Mouse (Mus musculus) regulatory T cell (primary cell): ENCODE results near the gene Gtdc1.
"Not testable (repeated sequence)": the region's sequence is repeated elsewhere in the genome, so short reads cannot be mapped to it uniquely, and the experiment has no call there.

Experiments used
- in situ Hi-C: fragments of 300-600 bp; cut with MboI, MseI; formaldehyde crosslinking; loops from one replicate; pipeline ENCODE4 v1.15.1; 2025; ENCODE audit warnings: high pct_unique_total_duplicates

Gtdc1 gene

DNA sequence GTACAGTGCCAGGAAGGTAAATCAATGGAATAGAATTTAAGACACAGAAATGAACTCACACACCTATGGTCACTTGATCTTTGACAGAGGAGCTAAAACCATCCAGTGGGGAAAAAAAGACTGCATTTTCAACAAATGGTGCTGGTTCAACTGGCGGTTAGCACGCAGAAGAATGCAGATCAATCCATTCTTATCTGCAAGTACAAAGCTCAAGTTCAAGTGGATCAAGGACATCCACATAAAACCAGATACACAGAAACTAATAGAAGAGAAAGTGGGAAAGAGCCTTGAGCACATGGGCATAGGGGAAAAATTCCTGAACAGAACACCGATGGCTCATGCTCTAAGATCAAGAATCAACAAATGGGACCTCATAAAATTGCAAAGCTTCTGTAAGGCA is 327.8 kb downstream of the Gtdc1 start:
- in situ Hi-C loops = not testable (repeated sequence)

DNA sequence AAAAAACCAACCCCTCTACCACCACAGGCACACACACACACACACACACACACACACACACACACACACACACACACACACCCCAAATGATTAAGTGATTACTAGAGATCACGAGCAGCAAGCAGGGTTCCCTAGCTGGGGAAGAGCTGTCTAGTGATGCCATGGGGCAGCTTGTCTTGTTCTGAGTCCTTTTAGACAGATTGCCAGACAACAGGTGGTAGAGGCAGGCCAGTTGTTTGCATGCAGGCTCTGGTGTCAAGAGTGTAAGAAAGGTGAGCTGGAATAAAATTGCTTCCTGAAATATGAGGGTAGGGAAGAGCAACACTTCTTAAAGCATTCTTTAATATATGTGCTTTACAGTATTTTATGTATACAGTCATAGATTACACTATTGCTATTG is 333.2 kb downstream of the Gtdc1 start:
- in situ Hi-C loops = no loop called here

DNA sequence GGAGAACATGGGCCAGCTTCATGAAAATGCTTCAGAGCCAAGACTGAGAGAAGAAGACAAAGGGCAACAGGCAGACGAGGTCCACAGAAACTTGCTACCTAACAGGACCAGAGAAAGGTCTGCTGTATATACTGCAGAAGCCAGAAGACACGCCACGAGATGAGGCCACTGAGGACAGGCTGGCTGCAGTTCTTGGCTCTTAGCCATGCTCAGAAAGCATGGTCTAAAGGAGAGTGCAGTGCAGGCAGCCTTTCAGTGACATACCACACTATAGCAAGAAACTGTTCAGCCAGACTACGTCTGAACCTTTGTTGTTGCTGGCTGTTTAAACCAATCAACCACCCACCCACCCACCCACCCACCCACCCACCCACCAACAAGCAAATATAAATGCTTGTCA is 336.6 kb downstream of the Gtdc1 start:
- in situ Hi-C loops = no loop called here

DNA sequence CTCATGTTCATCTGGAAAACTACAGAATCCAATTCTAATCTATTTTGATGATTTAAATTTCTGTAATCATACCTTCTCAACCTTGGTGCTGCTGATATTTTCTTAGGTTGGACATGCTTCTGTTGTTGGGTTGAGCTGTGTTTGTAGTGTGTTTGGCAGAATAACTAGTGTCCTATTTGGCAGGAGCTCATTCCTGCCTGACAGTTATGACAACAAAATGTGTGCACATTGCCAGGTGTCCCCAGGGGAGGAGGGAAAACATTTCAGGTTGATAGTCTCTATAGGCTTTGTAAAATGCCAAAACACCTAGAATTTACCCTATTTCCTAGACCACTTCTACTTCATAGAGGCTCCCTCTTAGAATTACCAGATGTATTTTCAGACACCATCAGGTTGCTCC is 343.4 kb downstream of the Gtdc1 start:
- in situ Hi-C loops = no loop called here

DNA sequence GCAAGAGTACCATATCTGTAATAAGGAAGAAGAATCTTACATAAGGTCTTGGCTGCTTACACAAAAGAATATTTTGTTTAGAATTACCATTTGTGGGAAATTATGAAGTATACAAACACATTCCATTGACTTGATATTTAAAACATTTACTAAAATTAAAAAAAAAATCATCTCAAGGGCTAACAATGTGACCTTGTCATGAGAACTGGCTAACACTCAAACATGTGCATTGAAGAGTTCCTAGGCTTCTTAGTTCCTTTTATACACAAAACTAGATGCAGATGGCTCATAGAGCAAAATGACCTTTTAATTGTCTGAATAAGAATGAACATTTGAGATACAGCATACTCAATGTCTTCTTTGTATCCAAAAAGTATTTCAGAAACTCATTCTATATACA is 344.0 kb downstream of the Gtdc1 start:
- in situ Hi-C loops = no loop called here

DNA sequence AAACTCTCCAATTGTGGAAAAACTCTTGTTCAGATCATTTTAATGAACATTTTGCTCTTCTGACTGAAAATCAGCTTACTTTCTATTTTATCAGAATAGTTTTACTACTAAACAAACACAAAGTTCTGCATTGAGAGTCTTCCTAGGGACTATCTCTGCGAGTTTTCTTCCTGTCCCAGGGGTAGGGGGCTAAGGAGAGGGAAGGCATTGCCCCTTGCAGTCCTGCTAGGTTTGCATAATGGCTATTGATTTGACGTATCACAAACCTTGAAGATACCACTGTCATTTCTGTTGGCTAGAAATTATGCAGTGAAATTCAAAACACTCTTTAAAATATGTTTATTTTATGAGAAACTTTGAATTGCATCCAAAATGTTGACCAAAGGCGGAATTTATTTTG is 355.6 kb downstream of the Gtdc1 start:
- in situ Hi-C loops = loop anchor here (25.0 kb wide), 1 partner anchor 885 kb away; no protein-coding TSS in a partner anchor

DNA sequence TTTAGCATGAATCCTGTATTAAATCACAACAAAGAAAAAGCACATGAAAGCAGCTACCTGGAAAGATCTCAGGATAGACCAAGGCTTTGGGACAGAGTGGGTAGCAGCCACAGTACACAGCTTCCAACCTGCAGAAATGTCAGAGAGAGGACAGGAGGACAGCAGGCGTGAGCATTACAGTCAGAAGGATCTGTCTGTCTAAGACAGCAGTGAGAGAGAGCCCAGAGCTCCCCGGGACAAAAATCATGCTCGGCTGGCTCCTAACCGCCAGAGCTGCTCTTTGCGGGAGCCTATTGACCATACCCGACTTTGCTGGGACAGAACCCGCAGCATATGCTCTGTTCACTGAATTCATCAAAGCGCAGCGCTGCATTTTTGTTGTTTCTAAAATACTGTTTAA is 356.3 kb downstream of the Gtdc1 start:
- in situ Hi-C loops = loop anchor here (25.0 kb wide), 1 partner anchor 884 kb away; no protein-coding TSS in a partner anchor

DNA sequence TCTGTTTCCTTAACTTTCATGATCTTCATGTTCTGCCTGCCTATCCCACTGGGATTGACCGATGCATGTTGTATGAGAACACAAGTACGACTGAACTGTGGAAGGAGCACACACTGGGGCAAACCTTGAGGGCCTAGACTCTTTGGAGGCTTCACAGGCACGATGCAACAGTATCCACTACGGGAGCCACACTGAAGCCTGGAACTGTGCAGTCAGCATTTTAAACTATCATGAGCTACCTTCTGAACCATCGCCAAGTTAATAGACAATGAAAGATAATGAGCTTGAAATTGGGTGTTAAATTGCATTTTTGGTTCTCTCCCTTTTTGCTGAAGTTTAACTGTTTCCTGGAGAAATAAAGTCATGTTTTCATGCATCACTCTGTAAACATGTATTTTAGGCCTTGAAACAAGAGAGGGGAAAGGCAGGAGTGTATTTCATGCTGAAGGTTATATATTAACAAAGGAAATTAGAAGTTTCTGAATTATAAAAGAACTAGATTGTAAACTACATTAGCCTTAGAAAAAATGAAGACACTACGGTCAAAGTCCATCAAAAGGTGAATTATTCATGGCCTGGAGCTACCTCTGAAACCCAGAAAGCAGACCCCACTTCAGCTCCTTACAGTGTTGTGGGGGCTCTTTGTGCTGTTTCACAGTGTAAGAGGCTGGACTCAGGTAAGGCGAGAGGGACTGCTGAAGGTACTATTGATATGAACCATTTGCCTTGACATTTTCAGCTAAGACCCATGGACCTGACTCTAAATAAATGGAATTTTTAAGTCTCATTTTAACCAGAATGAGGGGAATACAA is 358.1 kb downstream of the Gtdc1 start:
- in situ Hi-C loops = loop anchor here (25.0 kb wide), 1 partner anchor 882 kb away; no protein-coding TSS in a partner anchor

DNA sequence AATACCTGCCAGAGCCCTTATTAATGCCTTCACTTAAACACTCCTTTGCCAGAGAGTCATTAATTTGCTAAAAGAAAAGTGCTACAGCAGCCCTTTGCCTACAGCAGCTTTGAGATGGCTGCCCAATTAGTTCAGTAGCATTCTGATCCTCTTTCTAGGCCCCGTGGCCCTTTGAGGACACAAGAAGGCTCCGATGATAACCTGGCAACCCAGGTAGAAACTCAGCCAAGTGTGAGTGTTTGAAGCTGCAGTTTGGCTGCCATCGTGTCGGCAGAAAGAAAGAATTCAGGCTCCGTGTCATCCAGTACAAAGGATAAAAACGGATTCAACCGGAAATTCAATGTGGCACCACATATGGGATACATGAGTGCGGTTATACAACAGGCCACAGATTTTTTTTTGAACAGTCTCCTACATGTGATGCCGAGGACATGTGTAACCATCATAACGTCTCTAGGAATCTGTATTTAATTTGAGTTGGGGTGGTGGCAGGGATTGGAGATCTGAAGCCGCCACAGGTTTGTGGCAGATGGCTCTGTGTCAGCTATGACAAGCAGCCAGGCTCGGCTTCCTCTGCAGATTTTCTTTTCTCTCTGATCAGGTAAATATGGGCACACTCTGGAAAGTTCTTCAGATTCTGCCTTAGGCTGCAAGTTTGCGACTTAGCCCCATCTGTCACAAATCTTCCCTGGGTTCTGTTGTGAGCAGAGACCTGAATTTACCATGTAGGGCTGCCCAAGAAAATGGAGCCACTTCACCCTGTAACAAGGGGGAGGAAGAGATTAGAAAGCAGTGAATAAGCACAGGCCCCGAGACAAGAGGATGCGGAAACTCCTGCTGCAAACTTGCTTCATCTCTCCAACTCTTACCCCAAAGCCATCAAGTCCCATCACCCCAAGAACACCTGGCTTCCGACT is 362.4 kb downstream of the Gtdc1 start:
- in situ Hi-C loops = loop anchor here (25.0 kb wide), 1 partner anchor 878 kb away; no protein-coding TSS in a partner anchor

DNA sequence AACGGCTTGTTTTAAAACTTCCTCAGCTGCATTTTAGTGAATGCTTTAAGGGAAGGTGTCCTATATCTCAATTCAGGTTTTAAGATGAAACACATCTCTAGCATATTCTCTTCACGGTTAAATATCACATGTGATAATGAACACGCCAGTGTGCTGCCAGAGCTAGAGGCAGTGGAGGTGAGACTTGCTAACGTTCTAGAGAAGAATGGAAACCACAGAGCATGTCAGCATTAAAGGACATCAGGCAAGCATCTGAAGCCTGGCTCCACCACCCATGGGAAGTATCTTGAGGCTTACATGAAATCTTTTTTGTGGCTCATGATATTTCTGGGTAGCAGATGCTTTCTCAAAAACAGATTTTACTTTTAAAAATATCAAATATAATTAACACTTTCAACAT is 365.7 kb downstream of the Gtdc1 start:
- in situ Hi-C loops = loop anchor here (25.0 kb wide), 1 partner anchor 874 kb away; no protein-coding TSS in a partner anchor

DNA sequence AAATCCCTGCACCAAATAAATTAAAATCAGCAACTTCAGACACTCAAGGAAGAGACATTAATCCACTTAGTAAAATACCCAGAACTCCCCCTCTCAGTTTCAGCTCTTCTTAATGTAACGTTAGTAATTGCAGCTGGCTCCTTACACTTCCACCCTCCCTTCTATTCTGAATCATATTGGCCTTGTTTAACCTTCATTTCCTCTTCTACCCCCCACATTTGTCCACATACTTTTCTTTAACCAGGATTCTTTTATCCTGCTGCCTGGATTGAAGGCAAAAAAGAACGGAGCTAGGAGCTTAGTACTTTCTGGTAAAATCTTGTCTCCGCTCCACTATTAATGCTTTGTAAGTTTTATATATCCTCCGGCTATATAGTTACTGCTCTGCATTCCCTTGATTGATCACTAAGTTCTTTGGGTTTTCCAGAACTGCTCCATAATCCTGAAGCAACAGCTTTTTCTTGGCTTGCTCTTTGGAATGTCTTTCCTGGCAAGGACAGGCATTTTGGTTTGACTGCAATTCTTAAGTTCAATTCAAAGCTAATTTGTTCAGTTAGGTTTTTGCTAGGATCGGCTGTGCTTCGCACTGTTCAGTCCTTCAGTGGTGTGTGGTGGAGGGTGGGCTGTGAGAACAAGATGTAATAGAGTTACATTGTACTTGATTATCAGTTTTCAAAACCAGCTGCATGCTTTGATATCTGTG is 368.1 kb downstream of the Gtdc1 start:
- in situ Hi-C loops = loop anchor here (25.0 kb wide), 1 partner anchor 872 kb away; no protein-coding TSS in a partner anchor

DNA sequence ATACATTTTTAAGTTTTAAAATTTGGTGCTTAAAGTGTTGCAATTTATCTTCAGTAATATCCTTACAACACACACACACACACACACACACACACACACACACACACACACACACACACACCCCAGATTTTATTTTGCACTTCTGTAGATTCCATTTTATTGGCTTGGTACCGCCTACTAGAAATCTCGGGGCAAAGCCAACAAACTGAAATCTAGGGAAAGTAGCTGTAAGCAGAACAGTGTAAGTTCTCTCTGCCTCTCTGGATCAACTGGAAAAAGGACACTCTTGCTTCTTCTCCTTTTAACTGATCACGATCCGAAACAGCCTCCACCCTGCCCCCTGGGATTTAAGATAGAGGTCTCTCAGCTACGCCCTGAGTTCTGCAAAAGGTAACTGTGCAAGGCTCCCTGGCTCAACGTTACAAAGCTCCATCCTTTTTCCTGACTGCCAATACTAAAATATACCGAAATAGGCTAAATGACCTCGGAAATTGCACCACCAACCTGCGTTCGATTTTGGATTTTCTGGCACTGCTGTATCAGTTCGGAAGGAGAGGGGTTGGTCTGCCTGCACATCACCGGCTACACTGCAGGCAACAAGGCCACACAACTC is 369.7 kb downstream of the Gtdc1 start:
- in situ Hi-C loops = loop anchor here (25.0 kb wide), 1 partner anchor 870 kb away; no protein-coding TSS in a partner anchor

DNA sequence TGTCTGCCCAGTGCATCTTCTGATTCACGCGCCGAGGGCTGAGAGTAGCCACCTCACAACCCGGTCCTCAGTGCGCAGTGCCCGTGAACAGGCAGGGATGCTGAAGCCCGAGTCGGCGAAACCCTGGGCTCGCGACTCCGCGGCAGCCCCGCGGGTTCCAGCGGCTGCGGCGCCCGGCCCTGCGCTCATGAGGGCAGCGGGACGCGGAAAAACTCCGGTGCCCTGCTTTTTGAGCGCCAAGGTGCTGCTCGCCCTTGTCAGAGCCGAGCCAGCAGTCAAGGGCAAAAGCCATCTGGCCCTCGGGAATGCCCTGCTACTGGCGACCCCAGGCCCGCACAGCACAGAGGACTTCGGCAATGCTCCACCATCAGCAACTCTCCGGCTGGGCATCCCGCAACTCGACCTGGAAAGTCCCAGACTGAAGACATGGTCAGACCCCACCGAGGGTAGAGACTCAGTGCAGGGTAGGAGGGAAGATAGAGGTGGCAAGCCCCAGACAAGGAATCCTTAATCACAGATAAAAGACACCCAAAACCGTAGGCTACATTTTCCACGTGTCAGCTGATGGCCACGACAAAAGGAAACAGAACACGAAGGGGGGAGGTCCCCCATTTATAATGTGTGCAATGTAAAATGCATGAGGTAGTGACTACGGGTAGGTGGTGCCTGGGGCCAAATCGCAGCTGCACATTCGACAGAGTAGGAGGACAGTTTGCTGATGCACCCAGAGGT is 370.4 kb downstream of the Gtdc1 start:
- in situ Hi-C loops = loop anchor here (25.0 kb wide), 1 partner anchor 870 kb away; no protein-coding TSS in a partner anchor

DNA sequence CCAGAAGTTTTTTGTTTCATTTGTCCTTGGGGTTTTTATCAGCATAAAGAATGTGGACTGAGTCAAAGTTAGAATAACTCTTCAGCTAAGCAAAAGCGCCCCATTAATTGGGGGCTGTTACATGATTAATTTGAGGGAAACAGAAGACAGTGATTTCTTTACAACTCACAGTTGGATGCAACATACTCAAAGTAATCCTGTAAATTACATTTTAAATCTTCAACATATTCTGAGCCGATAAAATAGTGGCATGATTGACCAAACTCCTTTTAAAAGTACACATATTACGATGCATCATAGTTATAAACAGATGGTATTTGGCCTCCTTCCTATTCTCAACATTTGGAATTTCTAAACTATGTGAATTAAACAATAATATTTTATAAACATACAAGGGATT is 372.7 kb downstream of the Gtdc1 start:
- in situ Hi-C loops = loop anchor here (25.0 kb wide), 1 partner anchor 867 kb away; no protein-coding TSS in a partner anchor

DNA sequence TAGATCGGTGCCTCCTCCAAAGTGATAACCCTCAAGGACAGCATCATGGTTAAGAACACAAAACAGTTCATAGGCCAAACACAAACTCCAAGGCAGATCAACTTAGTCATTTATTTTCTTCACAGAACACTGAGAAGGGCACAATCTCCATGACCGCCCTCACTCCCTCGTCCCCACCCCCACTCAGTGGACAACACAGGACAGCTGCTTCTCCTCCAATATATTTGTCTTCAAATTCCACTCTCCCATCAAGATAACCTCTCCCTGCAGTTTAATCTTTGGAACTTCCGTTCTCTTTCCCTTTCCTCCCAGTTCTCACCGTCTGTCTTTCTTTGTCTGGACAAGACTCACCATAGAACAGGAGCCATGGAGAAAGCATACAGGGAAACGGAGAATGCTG is 378.1 kb downstream of the Gtdc1 start:
- in situ Hi-C loops = no loop called here

DNA sequence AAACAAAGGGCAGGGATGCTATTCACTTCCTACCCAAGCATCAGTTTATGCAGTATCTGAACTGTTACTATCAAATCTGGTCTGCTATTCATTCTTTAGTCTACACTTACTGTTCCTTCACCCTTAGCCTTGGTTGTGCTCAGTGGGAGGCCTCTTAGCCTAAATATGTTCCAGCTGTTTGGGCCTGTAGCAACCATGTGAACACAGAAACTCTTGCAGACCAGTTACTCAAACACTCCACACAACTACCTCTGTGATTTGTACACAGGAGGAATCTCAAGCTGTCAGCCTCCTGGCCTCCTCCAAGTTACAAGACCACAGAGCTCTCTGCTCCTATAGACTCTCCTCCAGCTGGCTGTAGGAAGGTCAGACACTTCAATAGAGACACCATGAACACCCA is 384.7 kb downstream of the Gtdc1 start:
- in situ Hi-C loops = no loop called here

DNA sequence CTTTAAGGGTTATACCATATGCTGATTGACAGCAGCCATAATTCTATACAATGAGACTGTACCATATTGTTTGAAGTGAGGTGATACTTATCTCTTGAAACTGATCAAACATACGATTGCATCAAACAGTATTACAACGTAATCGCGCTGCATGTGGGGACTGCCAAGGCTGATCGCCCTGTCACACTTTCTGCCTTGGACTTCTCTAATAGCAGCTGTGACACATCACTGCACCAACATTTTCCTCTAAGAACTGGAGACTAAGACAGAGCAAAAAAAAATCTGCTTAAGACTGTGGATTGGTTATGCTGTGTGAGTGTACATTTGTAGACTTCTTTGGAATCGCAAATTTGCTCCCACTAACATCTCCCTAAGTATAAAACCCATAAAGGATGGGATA is 385.7 kb downstream of the Gtdc1 start:
- in situ Hi-C loops = no loop called here

DNA sequence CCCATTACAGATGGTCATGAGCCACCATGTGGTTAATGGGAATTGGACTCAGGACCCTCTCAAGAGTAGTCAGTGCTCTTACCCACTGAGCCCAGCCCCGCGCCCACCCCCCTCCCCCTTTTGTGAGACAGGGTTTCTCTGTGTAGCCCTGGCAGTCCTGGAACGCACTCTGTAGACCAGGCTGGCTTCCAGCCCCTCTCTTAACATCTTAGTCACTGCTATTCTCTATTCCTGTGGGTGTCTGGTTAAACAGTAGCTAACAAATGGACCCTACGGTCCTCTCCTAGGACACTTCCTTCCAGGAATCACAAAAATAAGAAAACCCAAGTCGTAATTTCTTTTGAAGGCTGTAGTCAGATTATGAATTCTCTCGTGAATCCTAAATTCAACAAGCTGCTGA is 386.6 kb downstream of the Gtdc1 start:
- in situ Hi-C loops = no loop called here

DNA sequence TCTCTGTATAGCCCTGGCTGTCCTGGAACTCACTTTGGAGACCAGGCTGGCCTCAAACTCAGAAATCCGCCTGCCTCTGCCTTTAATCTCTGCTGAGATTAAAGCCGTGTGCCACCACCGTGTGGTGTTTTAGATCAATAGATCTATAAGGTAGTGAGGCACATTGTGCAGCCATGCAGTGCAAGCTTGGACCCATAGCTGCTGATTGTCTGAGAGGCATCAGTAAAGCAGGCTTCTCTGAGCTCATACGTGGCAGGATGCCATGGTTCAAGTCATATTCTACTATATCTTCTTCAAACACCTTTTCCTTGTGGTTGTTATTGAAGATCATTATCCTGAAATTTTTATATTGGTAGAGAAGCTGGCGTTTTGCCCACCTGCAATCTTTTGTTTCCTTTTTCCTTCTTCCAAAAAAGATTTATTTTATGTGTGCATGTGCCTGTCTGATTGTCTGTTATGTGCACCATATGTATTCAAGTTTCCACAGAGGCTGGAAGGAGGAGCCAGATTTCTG is 388.3 kb downstream of the Gtdc1 start:
- in situ Hi-C loops = no loop called here

DNA sequence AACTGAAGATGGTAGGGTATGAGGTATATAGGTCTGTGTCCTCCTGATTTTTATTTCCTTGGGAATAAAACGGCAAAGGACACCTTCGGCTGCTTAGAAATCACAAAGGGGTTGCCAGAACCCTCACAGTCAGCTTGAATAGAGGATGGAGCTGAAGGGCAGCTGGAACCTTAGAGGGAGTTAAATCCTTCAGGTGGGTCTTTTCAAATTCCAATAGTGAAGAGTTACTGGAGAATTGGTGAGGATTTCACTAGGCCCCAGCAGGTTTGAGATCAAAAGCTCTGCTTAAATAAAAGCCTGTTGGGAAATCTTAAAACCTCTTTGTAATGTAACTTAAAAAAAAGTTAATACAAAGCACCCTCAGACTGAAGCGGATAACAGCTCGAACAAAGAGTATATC is 389.3 kb downstream of the Gtdc1 start:
- in situ Hi-C loops = no loop called here
